Mouse (Mus musculus) lung, embryonic 14.5 days (tissue): ENCODE measurements around the gene H2-Ab1. TPM values are rescaled to one million over a fixed set of nuclear protein-coding genes. Genes with fewer than 3 reads are reported as not detected.

Experiments
- ATAC-seq: fragments of 200-750 bp; cut with Nextera tagmentation; 2 replicates; pipeline ENCODE4 v1.8.0; 2017; ENCODE audit warnings: mild to moderate bottlenecking, moderate TSS enrichment, moderate library complexity; ENCODE audit not compliant: insufficient read depth
- DNase-seq: peaks from one replicate; pipeline ENCODE4 v3.0.0-alpha.2; 2015
- H3K27ac ChIP-seq: fragments of 300-500 bp; sonication (generic); 2 replicates; pipeline ENCODE4 v1.5.1; 2014; ENCODE audit warnings: low read depth, mild to moderate bottlenecking, moderate library complexity
- H3K27me3 ChIP-seq: fragments of 300-500 bp; sonication (generic); 2 replicates; pipeline ENCODE4 v1.6.1; 2014; ENCODE audit warnings: low read length, control low read depth; ENCODE audit not compliant: insufficient read depth
- H3K36me3 ChIP-seq: fragments of 300-500 bp; sonication (generic); 2 replicates; pipeline ENCODE4 v1.6.1; 2014; ENCODE audit warnings: control low read depth; ENCODE audit not compliant: insufficient read depth
- H3K4me1 ChIP-seq: fragments of 300-500 bp; sonication (generic); 2 replicates; pipeline ENCODE4 v1.6.1; 2014; ENCODE audit warnings: antibody characterized with exemption, control low read depth; ENCODE audit not compliant: insufficient read depth
- H3K4me2 ChIP-seq: fragments of 300-500 bp; sonication (generic); 2 replicates; pipeline ENCODE4 v1.6.1; 2014; ENCODE audit warnings: mild to moderate bottlenecking
- H3K4me3 ChIP-seq: fragments of 300-500 bp; sonication (generic); 2 replicates; pipeline ENCODE4 v1.5.1; 2014; ENCODE audit warnings: low read depth, low read length
- H3K9ac ChIP-seq: fragments of 300-500 bp; sonication (generic); 2 replicates; pipeline ENCODE4 v1.6.1; 2014
- H3K9me3 ChIP-seq: fragments of 300-500 bp; sonication (generic); 2 replicates; pipeline ENCODE4 v1.6.1; 2016; ENCODE audit warnings: low read depth, low read length, control low read depth
- CTCF ChIP-seq: IDR thresholded peaks from 2 replicates; pipeline ENCODE4 v1.5.1; 2016; ENCODE audit warnings: antibody characterized with exemption, low read depth
- WGBS: fragments of 180-500 bp; shearing (Covaris S2); extraction: QIAGEN DNeasy Blood & Tissue Kit; methylation state at CpG from one replicate; pipeline ENCODE4 v1.1.7; 2014; 5-methylcytosine and 5-hydroxymethylcytosine counted together
- polyA plus RNA-seq: library from polyadenylated mRNA; unstranded; fragments of >200 nt; fragmentation: Nextera tagmentation; extraction: Ambion mirVana; gene quantifications from 2 replicates; pipeline ENCODE4 v1.2.1, GENCODE M21; 2014

H2-Ab1 gene
- polyA plus RNA-seq, 1 experiment from 2014 or later, result 2.8 TPM

GRCm38 (mm10) chr17:34239601-34240041 lies 17.9 kb upstream of the H2-Ab1 start:
- Histone ChIP-seq H3K4me1 (no peaks in the 10 kb centered on the region), H3K9me3 (no peaks in the 10 kb centered on the region; the same call in 1 of the 2 replicates), H3K27ac (no peak overlapping the region), H3K27me3 (no peaks in the 10 kb centered on the region), H3K9ac (no peak overlapping the region), H3K36me3 (no peaks in the 10 kb centered on the region), H3K4me2 (0 out of 2 replicates have a peak overlapping the region, but pooled peaks have one; percentile 23), H3K4me3 (no peak overlapping the region)
- 35% methylated on average over 10 of the region's 10 CpGs for WGBS
- no peak for ATAC-seq
- no peak for TF ChIP-seq CTCF
- DNase-seq, result peak; percentile 16

GRCm38 (mm10) chr17:34240366-34240765 lies 17.1 kb upstream of the H2-Ab1 start:
- TF ChIP-seq CTCF, result no peak
- no peak for DNase-seq
- H3K9me3 ChIP-seq, result no peaks in the 10 kb centered on the region; the same call in 1 of the 2 replicates
- ATAC-seq, result no peak
- no peaks in the 10 kb centered on the region for H3K36me3 ChIP-seq
- H3K27ac ChIP-seq, result no peak overlapping the region
- H3K4me2 ChIP-seq, result no peak overlapping the region
- whole genome bisulfite sequencing, result 54% methylated on average over 3 of the region's 3 CpGs
- no peak overlapping the region for H3K4me3 ChIP-seq
- H3K27me3 ChIP-seq, result no peaks in the 10 kb centered on the region
- no peaks in the 10 kb centered on the region for H3K4me1 ChIP-seq
- H3K9ac ChIP-seq, result no peak overlapping the region

GRCm38 (mm10) chr17:34240916-34241315 lies 16.6 kb upstream of the H2-Ab1 start:
- H3K9me3 ChIP-seq, result no peaks in the 10 kb centered on the region; the same call in 1 of the 2 replicates
- H3K36me3 ChIP-seq, result no peaks in the 10 kb centered on the region
- no peak overlapping the region for H3K9ac ChIP-seq
- no peak overlapping the region for H3K27ac ChIP-seq
- H3K4me3 ChIP-seq, result no peak overlapping the region
- WGBS, result 70% methylated on average over 6 of the region's 6 CpGs
- H3K4me1 ChIP-seq, result no peaks in the 10 kb centered on the region
- H3K4me2 ChIP-seq, result no peak overlapping the region
- no peaks in the 10 kb centered on the region for H3K27me3 ChIP-seq
- TF ChIP-seq CTCF, result no peak
- no peak for ATAC-seq
- no peak for DNase-seq

GRCm38 (mm10) chr17:34244656-34245055 lies 12.8 kb upstream of the H2-Ab1 start:
- ATAC-seq, result no peak
- WGBS, result 63% methylated on average over 4 of the region's 4 CpGs

GRCm38 (mm10) chr17:34247047-34247446 lies 10.4 kb upstream of the H2-Ab1 start:
- TF ChIP-seq CTCF, result peak; percentile 22

More at GRCm38 (mm10) chr17:34244656-34245055, 12.8 kb upstream of the H2-Ab1 start:
- Histone ChIP-seq H3K27me3 (no peaks in the 10 kb centered on the region), H3K4me1 (no peaks in the 10 kb centered on the region), H3K4me2 (no peak overlapping the region), H3K27ac (no peak overlapping the region), H3K9ac (no peak overlapping the region), H3K9me3 (no peaks in the 10 kb centered on the region; the same call in 1 of the 2 replicates), H3K4me3 (no peak overlapping the region), H3K36me3 (no peaks in the 10 kb centered on the region)
- TF ChIP-seq CTCF, result no peak
- no peak for DNase-seq

GRCm38 (mm10) chr17:34248764-34249163 lies 8.7 kb upstream of the H2-Ab1 start:
- no peaks in the 10 kb centered on the region for H3K27me3 ChIP-seq
- DNase-seq (no peak), ATAC-seq (no peak)
- H3K4me1 ChIP-seq, result no peaks in the 10 kb centered on the region
- no peak overlapping the region for H3K4me3 ChIP-seq
- no peak overlapping the region for H3K4me2 ChIP-seq
- no peaks in the 10 kb centered on the region for H3K36me3 ChIP-seq
- H3K9me3 ChIP-seq, result no peaks in the 10 kb centered on the region
- H3K9ac ChIP-seq, result no peak overlapping the region
- 30% methylated on average over 2 of the region's 2 CpGs for WGBS
- no peak overlapping the region for H3K27ac ChIP-seq
- no peak for TF ChIP-seq CTCF

More at GRCm38 (mm10) chr17:34247047-34247446, 10.4 kb upstream of the H2-Ab1 start:
- DNase-seq, result no peak
- no peak overlapping the region for H3K4me3 ChIP-seq
- H3K27ac ChIP-seq, result no peak overlapping the region
- H3K4me1 ChIP-seq, result no peaks in the 10 kb centered on the region
- H3K9me3 ChIP-seq, result no peaks in the 10 kb centered on the region
- H3K4me2 ChIP-seq, result no peak overlapping the region
- no peak for ATAC-seq
- no peaks in the 10 kb centered on the region for H3K27me3 ChIP-seq
- H3K9ac ChIP-seq, result no peak overlapping the region
- WGBS, result 81% methylated on average over 3 of the region's 3 CpGs
- no peaks in the 10 kb centered on the region for H3K36me3 ChIP-seq

- no peaks in the 10 kb centered on the region for H3K36me3 ChIP-seq
- no peak for TF ChIP-seq CTCF
- WGBS, result 41% methylated on average over 3 of the region's 3 CpGs
Measured at GRCm38 (mm10) chr17:34249361-34249760, 8.1 kb upstream of the H2-Ab1 start.

More at GRCm38 (mm10) chr17:34249361-34249760, 8.1 kb upstream of the H2-Ab1 start:
- no peaks in the 10 kb centered on the region for H3K9me3 ChIP-seq
- no peak overlapping the region for H3K9ac ChIP-seq
- no peak overlapping the region for H3K27ac ChIP-seq
- no peak overlapping the region for H3K4me3 ChIP-seq
- no peak for ATAC-seq
- no peaks in the 10 kb centered on the region for H3K27me3 ChIP-seq
- no peaks in the 10 kb centered on the region for H3K4me1 ChIP-seq
- DNase-seq, result no peak
- H3K4me2 ChIP-seq, result no peak overlapping the region
